Mouse (Mus musculus): ENCODE results near the gene Zim1. TPM values are rescaled to one million over a fixed set of nuclear protein-coding genes. Genes with fewer than 3 reads are reported as not detected.

The Zim1 gene
- total RNA-seq (2021): 10 to 100 TPM; 28.9 to 33.8 TPM
- long read RNA-seq, experiment 1, partial matches to known transcripts: 0 of 3 reads
- long read RNA-seq, experiment 1, other reads (novel, unspliced or antisense): 3 of 3 reads
- long read RNA-seq, experiment 2: 0 reads

DNA sequence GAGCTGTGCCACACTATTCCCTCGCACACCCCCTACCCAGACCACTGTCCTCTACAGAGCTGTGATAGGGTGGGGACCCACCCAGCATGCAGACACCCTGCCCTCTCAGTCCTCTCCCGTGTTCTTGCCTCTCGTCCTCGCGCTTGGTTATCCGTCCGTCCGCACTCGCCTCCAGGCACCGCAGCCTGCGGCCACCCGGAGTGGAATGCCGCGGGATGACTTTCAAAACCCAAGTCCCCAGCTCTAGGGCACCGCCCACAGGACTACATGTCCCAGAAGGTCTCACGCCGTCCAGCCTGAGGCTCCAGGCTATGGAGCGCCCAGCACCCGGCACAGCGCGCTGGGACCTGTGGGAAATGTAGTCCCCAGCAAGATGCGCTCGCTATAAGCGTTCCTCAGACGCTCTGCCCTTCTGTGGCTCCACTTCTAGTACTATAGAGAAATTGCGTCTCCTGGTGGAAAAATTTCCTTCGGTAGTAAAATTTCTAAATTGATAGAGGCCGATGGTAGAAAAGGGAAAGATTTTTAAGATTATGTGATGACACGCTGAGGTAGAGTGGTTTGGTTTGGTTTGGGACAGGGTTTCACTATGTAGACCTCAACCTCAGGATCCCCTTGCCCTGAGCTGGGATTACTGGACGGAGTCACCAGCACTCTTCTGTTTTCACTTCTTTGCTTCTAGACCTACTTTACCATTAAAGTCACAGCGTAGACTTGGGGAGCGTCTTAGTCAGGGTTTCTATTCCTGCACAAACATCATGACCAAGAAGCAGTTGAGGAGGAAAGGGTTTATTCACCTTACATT is at the start of gene Zim1:
Zim1 (minus strand) TSS at position 210 of the 805 bp plus-strand sequence.
- peak; percentile 93 for DNase-seq

DNA sequence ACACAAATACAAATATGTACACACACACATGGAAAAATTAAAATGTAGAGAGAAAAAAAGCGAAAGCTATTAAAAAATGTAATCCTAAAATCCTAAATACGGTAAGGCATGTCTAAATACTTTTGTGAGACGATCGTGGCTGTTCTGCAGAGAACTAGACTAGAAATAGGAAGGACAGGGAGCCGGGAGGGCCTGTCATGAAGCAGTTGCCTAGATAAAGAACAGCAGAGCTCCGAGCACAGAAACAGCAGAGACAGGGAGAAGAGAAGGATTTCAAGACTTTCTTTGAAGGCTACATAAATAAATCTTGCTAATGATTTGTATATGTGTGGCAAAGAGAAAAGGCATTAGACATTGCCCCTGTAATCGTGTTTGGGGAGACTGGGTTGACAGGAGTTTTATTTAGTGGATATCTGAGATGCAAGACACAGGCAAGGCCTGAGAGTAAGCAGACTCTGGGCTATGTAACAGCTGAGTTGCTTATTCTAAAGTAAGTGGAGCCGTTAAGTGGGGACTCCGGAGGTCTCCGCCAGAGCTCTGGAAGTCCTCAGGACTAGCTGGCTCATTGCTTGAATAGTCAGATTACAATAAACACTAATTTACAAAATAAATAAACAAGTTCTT is 48.1 kb upstream of the Zim1 start:
- no peak for DNase-seq

DNA sequence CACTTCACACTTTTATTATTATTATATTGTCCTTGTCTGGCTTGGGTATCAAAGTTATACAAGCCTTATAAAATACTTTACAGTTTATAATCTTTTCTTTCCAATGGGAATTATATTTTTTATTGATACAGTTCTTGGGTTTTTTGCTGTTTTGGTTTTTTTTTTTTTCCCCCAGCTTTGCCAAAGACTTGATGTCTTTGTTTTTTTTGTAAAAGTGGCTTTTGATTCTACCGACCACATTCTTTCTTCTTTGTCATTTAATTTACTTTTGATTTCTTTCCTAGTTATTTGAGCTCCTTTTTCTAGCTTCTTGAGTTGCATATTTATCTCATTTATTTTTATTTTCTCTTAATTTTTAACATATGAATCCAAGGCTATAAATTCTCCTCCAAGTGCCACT is 39.8 kb upstream of the Zim1 start:
- DNase-seq: no peak

DNA sequence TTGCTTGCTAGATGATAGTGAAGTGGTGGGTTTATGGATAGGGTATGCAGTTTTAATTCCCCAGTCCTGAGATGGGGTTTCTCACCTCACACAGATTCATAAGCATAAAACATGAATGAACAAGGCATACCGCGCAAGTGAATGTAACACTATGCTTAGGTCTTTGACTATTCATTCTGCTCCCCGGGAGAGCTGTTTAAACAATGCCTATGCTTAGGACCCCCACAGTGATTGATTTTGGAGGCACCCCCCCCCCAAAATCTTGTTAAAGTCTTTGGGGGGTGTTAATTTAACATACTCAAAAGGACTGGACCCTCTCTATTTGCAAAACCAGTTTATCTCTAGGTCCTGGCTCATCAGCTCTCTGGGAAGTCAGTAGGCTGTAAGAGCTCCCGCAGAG is 35.7 kb upstream of the Zim1 start:
- no peak for DNase-seq

DNA sequence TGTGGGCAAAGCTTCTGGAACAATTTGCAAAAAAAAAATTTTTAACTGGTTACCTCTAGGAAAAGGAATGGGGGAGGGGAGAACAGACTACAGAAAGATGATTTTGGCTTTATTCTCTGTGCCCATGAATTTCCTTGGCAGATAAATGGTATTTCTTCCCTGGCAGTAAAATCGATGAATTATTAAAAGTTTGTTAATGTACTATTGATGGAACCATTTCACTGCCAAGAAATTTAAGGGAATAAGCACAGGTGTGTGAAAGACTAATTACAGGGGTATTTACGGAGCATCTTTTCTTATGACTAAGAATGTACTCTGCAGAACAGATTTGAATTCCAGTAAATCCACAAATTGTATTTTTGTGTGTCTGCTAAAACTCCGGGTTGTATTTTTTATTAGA is 35.1 kb upstream of the Zim1 start:
- DNase-seq: no peak

DNA sequence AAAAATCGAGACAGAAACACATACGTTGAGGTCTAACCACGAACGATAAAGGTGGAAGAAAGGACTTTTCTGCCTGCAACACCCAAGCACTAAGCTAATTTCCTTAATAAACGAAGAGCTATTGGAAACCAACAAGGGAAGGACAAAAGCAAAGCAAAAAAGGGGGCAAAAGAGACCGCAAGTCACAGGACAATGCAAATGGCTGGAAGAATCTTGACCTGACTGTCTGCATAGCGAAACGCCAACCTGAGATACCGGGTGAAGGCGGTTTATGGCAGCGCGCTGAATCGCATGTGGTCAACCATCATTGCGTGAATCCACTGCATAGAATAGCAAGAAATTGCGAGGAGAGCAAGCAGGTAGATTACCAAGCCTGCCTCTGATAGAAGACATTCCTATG is 34.6 kb upstream of the Zim1 start:
- peak; percentile 6 for DNase-seq

DNA sequence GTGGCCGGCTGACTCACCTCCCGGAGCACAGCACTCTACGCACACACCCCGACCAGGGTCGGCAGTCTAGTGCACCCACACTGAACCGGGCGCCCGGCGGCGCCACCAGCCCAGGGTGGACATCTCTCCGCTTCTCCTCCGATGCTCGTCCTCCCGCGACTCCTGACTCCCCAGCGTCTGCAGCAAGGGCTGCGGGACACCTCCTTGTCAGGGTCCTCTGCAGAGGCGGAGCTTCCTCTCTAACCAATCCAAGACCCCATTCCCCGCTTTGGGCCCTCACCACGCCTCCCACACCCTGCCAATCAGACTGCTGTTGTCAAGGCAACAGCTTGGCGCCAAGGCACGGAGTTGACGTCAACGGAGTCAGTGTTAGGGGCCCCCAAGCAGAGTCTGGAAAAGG is 34.0 kb upstream of the Zim1 start, which contains the start of the genes Peg3 and Usp29:
Peg3 (minus strand) TSS at position 191 of the 400 bp plus-strand sequence.
Usp29 (plus strand) TSS at position 338 of the 400 bp plus-strand sequence.
- DNase-seq: peak; percentile 87

DNA sequence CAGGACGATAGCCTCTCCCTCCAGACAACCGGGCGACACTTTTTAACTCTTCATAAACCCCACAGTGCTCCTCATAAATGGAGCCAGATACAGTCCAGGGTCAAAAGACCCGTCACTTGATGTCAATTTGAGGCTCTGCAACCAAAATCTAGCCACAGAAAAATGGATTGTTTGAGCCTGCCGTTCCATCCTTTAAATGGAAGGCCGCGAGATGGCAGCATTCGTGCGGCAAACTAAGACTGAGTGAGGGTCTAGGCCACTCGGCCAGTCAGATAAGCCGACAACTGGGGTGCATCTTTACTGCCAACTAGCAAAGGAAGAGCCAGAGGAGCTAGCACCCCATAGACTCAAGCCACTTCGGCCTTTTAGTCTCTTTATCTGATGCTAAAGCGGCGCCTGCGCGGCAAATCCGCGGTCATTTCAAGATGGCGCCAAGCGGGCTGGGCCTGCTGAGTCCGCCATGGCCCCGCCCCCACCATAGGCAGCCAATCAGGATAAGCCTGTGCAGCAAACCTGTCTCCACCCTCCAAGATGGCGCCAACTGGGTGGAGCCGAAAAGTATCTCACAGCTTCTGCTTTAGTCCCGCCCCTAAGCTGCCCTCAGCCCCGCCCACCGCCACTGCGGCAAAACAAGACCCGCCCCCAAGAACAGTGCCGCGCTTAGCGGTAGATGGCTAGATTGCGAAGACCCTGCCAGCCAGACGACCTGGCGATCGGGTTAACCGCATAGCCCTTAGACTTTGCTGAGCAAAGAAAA is 33.0 kb upstream of the Zim1 start:
- DNase-seq: peak; percentile 96

DNA sequence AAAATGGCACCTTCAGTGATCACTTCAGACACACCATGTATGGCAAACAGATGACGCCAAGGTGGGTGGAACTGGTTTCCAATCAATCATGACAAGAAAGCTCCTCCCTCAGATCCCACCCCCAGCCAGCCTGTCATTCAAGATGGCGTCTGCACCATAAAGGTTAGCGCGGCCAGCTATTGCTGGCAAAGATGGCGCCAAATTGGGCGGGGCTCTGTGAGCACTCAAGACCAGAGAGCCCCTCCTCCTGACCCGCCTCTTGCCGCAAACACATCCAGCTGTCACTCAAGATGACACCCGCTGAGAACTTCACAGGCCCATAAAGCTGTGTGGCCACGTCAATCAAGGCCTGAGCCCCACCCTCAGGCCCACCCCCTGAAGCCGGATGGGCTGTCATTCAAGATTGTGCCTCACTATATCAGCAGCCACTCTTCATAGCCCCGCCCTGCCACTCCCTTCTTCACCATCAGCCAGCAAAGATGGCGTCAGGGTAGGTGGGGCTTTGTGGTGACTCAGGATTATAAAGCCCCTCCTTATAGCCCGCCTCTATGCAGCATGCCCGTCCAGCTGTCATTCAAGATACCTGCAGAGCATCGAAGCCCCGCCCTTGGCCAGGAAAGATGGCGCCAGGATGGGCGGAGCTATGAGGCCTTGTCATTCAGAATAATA is 32.1 kb upstream of the Zim1 start:
- DNase-seq: peak; percentile 89

DNA sequence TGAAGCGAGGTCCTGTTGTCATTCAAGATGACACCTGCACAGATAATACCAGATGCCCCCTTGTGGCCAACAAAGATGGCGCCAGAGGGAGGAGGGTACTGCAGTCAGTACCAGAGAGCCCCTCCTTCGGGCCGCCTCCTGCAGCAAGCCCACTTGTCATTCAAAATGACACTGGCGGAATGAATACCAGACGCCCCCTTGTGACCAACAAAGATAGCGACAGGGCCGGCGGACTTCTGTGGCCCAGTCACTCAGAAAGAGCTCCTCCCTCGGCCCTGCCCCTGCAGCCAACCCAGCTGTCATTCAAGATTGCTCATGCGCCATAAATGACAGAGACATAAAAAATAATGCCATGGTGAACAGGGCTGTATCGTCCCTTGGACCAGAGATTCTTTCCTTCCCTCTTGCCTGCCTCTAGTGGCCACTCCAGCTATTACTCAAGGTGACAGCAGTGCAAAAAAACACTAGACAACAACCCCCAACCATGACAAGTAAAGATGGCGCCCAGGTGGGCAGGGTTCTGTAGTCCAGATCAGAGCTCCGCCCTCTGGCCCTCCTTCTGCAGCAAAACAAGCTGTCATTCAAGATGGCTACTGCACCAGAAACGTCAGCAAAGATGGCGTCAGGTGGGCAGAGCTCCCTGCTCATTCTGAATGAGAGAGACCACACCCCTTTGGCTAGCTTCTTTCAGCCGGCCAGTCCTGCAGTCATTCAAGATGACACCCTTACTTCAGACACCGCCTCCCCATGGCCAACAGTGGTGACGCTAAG is 31.3 kb upstream of the Zim1 start:
- DNase-seq: peak; percentile 82

DNA sequence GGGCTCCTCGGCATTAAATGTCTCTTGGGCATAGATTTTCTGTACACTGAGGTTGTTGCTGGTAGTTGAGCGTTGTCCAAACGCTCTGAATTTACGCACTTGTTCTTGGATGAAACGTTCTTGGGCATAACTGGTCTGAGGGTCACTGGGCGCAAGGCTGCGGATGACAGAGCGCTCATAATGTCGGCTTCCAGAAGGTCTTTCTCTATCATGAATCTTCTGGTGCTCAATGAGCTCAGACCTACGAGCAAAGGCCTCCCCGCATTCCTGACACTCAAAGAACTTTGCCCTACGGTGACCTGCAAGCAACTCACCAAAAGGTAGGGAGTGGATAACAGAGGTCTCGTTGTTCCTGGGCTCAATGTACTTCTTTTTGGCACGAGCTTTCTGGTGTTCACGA is 13.1 kb upstream of the Zim1 start:
- DNase-seq: no peak

DNA sequence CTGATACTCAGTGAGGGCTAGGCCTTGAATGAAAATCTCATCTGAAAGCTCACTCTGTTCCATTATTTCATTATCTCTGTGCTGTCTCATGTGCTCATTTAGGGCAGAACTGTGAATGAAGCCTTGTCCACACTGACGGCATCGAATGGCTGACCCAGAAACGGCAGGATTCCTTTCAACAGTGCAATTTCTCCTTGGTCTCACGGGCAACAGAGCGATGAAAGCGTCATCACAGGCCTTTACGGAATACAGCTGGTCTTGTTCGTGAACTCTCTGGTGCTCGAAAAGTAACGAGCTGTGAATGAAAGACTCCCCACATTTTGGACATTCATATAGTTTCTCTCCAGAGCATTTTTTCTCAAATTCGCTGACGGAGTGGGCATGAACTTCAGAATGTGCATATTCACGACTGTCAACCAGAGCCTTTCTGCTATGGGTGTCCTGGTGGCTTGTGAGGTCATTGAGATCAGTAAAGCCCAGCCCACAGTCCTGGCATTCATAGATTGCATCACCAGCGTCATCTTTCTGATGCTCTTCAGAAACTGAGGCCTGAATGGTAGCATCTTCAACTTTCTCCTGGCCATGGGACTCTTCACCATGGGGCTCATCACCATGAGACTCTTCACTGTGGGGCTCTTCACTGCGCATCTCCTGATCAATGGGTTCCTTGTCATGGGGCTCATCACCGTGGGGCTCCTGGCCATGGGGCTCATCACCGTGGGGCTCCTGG is 12.4 kb upstream of the Zim1 start:
- no peak for DNase-seq

DNA sequence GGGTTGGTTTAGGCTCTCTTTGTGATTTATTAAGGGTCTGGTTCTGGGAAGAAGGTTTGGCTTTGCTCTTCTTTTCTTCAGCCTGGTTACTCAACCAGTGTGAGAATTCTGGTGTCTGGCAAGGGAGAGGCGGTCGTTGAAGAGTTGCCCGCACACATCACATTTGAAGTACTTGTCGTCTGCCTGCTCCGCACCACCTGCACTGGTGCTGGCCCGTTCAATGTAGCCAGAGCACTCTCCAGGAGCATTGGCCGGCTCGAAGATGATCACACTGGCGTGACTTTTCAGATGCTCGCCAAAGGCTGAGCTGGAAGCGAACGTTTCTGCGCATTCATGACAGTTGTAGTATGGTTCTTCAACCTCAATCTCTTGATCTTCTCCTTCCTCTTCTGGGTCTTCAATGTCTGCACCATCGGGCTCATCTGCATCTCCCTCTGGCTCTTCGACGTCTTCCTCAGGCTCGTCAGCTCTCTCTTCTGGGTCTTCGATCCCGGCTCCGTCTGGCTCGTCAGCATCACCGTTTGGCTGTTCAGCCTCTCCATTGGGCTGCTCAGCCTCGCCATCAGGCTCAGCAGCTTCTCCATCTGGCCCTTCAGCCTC is 11.3 kb upstream of the Zim1 start:
- DNase-seq: no peak

DNA sequence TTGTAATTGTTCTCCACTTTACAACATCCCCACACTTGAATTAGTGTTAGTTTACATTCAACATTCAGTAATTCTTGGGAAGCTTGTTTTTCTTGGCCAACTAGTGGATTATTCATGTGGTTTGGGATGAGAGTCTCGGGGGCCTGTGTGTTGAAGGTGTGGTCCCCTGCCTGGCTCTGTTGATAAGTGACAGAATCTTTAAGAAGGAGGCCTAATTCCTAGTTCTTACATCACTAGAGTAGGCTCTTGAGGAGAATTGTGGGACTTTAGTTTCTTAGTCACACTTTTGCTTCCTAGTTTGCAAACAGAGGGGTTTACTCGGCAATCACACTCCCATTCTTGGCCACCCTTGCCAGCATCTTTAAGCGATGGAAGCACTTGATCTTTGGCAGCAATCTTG is 3.0 kb upstream of the Zim1 start:
- no peak for DNase-seq

DNA sequence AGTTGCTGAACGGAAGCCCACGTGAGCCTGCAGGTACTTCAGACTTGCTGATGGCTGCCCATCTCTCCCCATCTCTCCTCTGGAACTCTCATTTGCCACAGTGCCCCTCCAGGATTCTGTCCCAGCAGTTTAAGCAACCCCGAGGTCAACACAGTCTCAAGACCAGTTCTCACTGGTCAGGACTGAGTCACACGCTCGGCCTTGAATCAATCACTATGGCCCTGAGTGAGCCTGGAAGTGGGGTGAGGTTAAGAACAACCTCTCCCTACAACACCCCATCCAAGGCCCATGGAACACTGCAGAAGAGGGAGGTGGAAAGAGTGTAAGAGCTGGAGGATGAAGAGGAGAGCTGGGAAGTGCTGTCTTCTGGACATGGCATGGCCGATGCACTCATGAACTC is 10.7 kb downstream of the Zim1 start:
- DNase-seq: peak; percentile 55

DNA sequence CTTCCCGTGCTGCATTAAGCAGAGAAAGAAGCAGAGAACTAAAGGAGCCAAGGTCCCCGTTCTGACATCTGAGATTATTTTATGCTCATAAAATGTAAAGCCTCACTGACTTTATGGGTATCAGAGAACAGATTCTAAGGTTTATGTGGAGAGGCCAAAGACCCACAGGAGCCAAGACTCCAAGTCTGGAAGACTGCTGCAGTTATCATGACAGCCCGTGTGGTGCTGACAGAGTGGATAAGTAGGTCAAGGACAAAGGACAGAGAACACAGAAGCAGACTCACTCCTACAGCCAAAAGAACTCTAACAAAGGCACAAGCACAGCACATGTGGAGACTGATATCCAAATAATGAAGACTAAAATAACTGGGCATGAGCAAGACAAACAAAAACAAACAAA is 29.5 kb downstream of the Zim1 start:
- DNase-seq: peak; percentile 14

DNA sequence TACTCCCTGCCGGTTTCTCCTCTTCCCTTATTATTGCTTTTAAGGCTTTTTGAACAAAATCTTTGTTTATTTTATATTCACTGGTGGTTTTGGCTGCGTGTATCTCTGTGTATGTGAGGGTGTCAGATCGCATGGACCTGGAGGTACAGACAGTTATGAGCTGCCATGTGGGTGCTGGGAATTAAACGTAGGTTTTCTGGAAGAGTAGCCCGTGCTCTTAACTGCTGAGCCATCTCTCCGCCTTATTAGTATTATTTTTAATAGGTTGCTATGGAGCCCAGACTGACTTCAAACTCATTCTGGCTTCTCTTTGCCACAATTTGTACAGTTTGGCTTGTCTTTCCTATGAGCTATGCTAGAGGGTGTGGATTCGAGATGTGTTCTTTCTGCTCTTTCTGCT is 32.8 kb downstream of the Zim1 start:
- DNase-seq: no peak

DNA sequence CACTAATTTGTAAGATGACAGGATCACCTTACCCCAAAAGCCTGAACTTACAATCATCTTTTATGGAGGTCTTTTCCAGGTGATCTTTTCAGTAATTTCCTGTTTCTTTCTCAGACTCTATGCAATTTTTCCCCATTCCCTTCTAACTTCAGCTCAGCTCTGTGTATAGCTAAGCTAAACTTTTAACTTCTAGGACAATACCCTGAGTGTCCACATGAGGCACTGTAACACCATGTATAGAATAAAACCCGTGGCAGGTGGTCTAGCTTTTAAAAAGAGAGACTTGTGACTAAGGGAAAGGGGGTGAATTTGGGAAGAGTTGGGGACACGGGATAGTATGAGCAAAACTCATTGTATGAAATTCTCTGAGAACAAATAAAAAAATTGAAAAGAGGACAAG is 36.6 kb downstream of the Zim1 start:
- peak; percentile 53 for DNase-seq

DNA sequence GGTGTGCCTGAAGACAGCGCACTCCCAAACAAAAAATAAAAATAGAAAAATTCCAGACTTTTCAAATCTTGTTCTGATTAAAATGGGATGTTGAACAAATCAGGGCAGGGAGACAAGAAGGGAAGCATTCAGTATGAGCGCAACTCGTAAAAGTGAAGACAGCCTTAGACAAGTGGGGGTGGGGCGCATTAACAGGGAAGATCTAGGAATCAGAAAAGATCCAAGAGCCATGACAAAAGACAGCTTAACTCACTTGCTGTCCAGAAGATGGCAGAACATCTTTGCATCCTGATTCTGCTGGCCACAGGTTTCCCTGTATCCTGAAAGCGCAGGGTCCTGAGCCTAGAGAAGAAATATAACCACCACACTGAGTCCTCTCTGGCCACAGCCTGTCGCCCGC is 37.6 kb downstream of the Zim1 start:
- DNase-seq: no peak

DNA sequence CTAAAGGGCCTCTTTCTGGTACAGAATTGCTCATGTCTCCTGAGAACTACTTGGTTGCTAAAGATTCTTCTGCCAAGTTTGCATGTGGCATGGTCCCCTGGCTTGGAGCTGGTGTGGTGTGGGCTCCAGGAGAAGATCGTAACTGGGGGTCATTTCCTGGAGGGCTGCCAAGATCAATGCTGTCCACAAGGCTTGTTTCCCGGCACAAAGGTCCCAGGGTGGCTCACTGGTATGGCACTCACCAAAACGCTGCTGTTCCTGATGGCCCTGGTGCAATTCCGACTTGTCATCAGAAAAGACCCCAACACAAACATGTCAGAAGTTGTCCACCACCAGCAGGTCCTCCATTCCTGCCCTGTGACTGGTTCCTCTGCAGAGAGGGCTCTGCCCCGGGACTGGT is 44.1 kb downstream of the Zim1 start:
- no peak for DNase-seq
